Mouse (Mus musculus) lung, postnatal 36 days (tissue): Measurements from ENCODE around the gene Sf3b3.

Experiments used
- DNase-seq: peaks from one replicate; pipeline ENCODE4 v3.0.0; 2022; ENCODE audit warnings: mixed read lengths

The Sf3b3 gene

GRCm38 (mm10) chr8:110847171-110847549 lies 573 bp upstream of the Sf3b3 start:
- no peak for DNase-seq

GRCm38 (mm10) chr8:110845821-110846404 lies 674 bp downstream of the Sf3b3 start:
- no peak for DNase-seq

- no peak for DNase-seq
These were observed 1.6 kb downstream of the Sf3b3 start for GRCm38 (mm10) chr8:110844941-110845340.

GRCm38 (mm10) chr8:110843207-110843606 lies 3.4 kb downstream of the Sf3b3 start:
- DNase-seq, result no peak

GRCm38 (mm10) chr8:110842012-110842574 lies 4.5 kb downstream of the Sf3b3 start:
- DNase-seq, result no peak

- no peak for DNase-seq
These were observed 14.6 kb downstream of the Sf3b3 start for GRCm38 (mm10) chr8:110831956-110832355.

GRCm38 (mm10) chr8:110828511-110828910 lies 18.1 kb downstream of the Sf3b3 start:
- no peak for DNase-seq

GRCm38 (mm10) chr8:110824861-110825260 lies 21.7 kb downstream of the Sf3b3 start:
- DNase-seq, result no peak

- DNase-seq, result no peak
These were observed 24.6 kb downstream of the Sf3b3 start for GRCm38 (mm10) chr8:110821960-110822359.

GRCm38 (mm10) chr8:110820257-110820656 lies 26.3 kb downstream of the Sf3b3 start:
- peak; percentile 11 for DNase-seq

- DNase-seq, result peak; percentile 45
These were observed 28.0 kb downstream of the Sf3b3 start for GRCm38 (mm10) chr8:110818593-110818992.

GRCm38 (mm10) chr8:110816990-110817389 lies 29.6 kb downstream of the Sf3b3 start:
- no peak for DNase-seq

- no peak for DNase-seq
These were observed 31.3 kb downstream of the Sf3b3 start for GRCm38 (mm10) chr8:110815308-110815707.

- DNase-seq, result no peak
These were observed 33.3 kb downstream of the Sf3b3 start for GRCm38 (mm10) chr8:110813081-110813812.

GRCm38 (mm10) chr8:110812349-110813080 lies 34.1 kb downstream of the Sf3b3 start:
- no peak for DNase-seq

- no peak for DNase-seq
These were observed 34.8 kb downstream of the Sf3b3 start for GRCm38 (mm10) chr8:110811793-110812192.

GRCm38 (mm10) chr8:110811116-110811515 lies 35.5 kb downstream of the Sf3b3 start:
- no peak for DNase-seq

GRCm38 (mm10) chr8:110810481-110811065 lies 36.0 kb downstream of the Sf3b3 start:
- DNase-seq, result no peak

GRCm38 (mm10) chr8:110809831-110810230 lies 36.8 kb downstream of the Sf3b3 start:
- peak; percentile 70 for DNase-seq

GRCm38 (mm10) chr8:110808495-110809472 lies 37.8 kb downstream of the Sf3b3 start:
- DNase-seq, result peak; percentile 39

GRCm38 (mm10) chr8:110806146-110806545 lies 40.4 kb downstream of the Sf3b3 start:
- DNase-seq, result no peak

- peak; percentile 46 for DNase-seq
These were observed 40.9 kb downstream of the Sf3b3 start, which contains the start of gene Il34 for GRCm38 (mm10) chr8:110805669-110806068. TSS of gene Il34 (minus strand) at chr8:110805924.
